Mouse (Mus musculus): ENCODE data around the gene Gm6793. TPM values are rescaled to one million over a fixed set of nuclear protein-coding genes. Genes with fewer than 3 reads are reported as not detected.

Gm6793 gene
- not detected in 2 replicates for polyA plus RNA-seq (2012; ENCODE audit: insufficient read depth, insufficient read length, low replicate concordance, missing spikeins)

DNA sequence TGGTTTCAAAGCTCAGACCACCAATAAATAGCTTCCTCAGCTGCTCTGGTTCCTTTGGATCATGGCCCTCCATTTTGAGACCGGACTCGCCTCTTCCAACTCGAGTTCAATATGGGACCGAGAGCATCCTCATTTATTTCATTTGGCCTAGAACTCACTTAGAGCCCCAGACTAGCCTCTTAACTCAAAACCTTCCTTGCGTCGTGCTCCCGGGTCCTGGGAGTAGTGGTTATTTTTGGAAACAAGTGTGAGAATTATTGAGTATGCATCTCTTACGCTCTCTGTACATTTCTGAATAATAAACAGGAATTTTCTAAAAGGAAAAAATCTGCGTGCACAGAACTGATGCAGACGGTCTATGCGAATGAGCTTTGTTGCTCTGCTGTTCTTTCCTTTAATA, at the start of gene Gm6793:
Gene Gm6793, minus strand, starts transcription at position 101 of the 400 bp plus-strand sequence.
- TF ChIP-seq CTCF (IDR thresholded peaks at IDR 0.05; ENCODE audit: insufficient read depth, low read depth, low read length), result no peak
- Histone ChIP-seq H3K4me1 (ENCODE audit: control insufficient read depth, insufficient read depth, low read length) (peaks cover 5% of the 10 kb centered on the region), H3K4me3 (ENCODE audit: insufficient read depth, low read depth, low read length) (no peak within 1 kb of the TSS), H3K27ac (ENCODE audit: insufficient read depth, low read depth, low read length) (no peak within 1 kb of the TSS)
- WGBS, result 88% methylated on average over 11 of the region's 11 CpGs

DNA sequence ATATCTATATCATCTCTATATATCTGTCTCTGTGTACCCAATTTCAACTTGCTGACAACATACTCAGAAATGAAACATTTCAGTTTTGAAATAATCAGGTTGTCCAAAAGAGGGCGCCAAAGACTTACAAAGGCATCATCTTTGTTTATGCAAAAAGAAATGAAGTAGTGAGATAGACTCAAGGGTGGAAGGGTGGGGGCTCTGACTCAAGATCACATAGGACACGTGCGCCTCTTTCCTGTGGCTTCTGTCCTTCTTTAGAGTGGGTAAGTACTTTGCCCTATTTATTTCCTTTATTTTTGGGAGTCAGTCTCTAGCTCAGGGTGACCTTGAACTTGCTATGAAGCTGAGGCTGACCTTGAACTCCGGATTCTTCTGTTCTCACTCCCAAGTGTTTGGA, 46.5 kb upstream of the Gm6793 start:
- WGBS, result 28% methylated on average over 4 of the region's 4 CpGs

DNA sequence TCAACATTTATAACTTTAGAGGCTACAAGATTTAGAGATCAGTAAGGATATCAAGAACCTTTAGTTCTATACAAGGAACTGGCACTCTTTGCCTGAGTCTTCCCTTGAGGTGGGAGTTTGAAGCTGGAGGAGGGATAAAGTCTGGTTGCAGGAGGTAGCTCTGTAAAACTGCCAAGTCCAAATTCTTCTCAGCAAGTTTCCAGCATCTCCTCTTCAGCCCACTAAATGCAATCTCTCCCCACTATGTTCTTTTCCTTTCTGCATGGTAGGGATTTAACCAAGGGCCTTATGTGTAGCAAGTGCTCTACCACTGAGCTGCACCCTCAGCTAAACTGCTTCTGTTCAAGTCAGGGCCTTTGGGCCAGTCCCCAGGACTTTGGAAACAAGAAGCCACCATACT, 39.6 kb upstream of the Gm6793 start:
- Histone ChIP-seq H3K4me3 (ENCODE audit: insufficient read depth, low read depth, low read length) (no peak overlapping the region), H3K27ac (ENCODE audit: insufficient read depth, low read depth, low read length) (no peak overlapping the region), H3K4me1 (ENCODE audit: control insufficient read depth, insufficient read depth, low read length) (no peaks in the 10 kb centered on the region)
- no peak for TF ChIP-seq CTCF (IDR thresholded peaks at IDR 0.05; ENCODE audit: insufficient read depth, low read depth, low read length)
- TF ChIP-seq POLR2A (IDR thresholded peaks at IDR 0.05; ENCODE audit: insufficient read depth, low read depth, low read length), result no peak

More for the DNA sequence above, 46.5 kb upstream of the Gm6793 start:
- no peak overlapping the region for H3K27ac ChIP-seq (ENCODE audit: insufficient read depth, low read depth, low read length)
- TF ChIP-seq POLR2A (IDR thresholded peaks at IDR 0.05; ENCODE audit: insufficient read depth, low read depth, low read length), result no peak
- TF ChIP-seq CTCF (IDR thresholded peaks at IDR 0.05; ENCODE audit: insufficient read depth, low read depth, low read length), result no peak
- H3K4me1 ChIP-seq (ENCODE audit: control insufficient read depth, insufficient read depth, low read length), result no peaks in the 10 kb centered on the region
- no peak overlapping the region for H3K4me3 ChIP-seq (ENCODE audit: insufficient read depth, low read depth, low read length)

DNA sequence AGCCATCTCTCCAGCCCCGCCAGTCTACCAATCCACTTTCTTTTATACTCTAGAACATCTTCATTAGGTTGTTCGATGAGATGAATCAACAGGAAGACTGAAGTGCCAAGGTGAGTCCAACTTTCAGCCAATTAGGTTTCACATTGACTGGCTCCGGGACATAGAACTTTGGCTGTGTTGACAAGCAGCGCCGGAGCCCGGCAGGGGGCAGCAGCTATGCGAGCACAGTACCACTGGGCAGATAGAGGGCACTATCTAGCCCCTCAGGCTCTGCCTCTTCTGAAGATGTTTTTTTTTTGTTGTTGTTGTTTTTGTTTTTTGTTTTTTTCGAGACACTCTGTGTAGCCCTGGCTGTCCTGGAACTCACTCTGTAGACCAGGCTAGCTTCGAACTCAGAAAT, 36.7 kb upstream of the Gm6793 start:
- no peak overlapping the region for H3K4me3 ChIP-seq (ENCODE audit: insufficient read depth, low read depth, low read length)
- 84% methylated on average over 9 of the region's 9 CpGs for WGBS
- H3K27ac ChIP-seq (ENCODE audit: insufficient read depth, low read depth, low read length), result no peak overlapping the region

DNA sequence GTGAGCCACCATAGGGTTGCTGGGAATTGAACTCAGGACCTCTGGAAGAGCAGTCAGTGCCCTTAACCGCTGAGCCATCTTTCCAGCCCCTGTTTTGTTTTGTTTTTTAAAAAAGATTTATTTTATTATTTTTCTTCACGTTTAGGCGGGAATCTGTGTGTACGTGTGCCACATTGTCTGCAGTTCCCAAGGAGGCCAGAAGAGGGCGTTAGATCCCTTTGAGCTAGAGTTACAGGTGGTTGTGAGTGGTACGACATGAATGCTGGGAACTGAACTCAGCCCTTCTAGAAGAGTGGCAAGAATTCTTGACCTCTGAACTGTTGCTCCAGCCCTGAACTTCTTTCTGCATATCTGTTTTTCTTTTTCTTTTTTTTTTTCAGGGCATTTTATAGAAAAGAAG, 35.1 kb upstream of the Gm6793 start:
- Histone ChIP-seq H3K4me3 (ENCODE audit: insufficient read depth, low read depth, low read length) (no peak overlapping the region), H3K4me1 (ENCODE audit: control insufficient read depth, insufficient read depth, low read length) (no peaks in the 10 kb centered on the region), H3K27ac (ENCODE audit: insufficient read depth, low read depth, low read length) (no peak overlapping the region)
- TF ChIP-seq CTCF (IDR thresholded peaks at IDR 0.05; ENCODE audit: insufficient read depth, low read depth, low read length) (no peak), POLR2A (IDR thresholded peaks at IDR 0.05; ENCODE audit: insufficient read depth, low read depth, low read length) (no peak)
- WGBS, result 90% methylated on average over 6 of the region's 6 CpGs

More for the DNA sequence above, 36.7 kb upstream of the Gm6793 start:
- TF ChIP-seq CTCF (IDR thresholded peaks at IDR 0.05; ENCODE audit: insufficient read depth, low read depth, low read length) (no peak), POLR2A (IDR thresholded peaks at IDR 0.05; ENCODE audit: insufficient read depth, low read depth, low read length) (no peak)
- H3K4me1 ChIP-seq (ENCODE audit: control insufficient read depth, insufficient read depth, low read length), result no peaks in the 10 kb centered on the region

DNA sequence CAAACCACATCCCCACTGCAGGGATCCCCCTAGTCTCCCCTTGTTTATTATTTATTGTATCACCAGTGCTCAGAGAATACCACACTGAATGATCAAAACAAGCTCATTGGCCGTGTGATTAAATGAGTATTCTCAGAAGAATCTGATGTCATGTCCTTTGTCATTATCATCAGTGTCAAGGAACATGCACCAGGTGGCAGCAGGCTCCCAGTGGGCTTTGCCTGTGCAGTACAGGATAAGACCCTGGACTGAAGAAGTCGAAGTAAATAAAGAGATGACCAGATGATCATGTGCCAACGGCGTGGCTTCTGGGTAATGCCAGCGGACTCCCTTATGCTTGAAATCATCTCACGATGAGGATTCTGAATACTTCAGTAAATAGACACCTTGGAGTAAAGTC, 33.5 kb upstream of the Gm6793 start:
- no peak overlapping the region for H3K4me3 ChIP-seq (ENCODE audit: insufficient read depth, low read depth, low read length)
- H3K27ac ChIP-seq (ENCODE audit: insufficient read depth, low read depth, low read length), result no peak overlapping the region
- WGBS, result 81% methylated on average over 6 of the region's 6 CpGs
- TF ChIP-seq POLR2A (IDR thresholded peaks at IDR 0.05; ENCODE audit: insufficient read depth, low read depth, low read length) (no peak), CTCF (IDR thresholded peaks at IDR 0.05; ENCODE audit: insufficient read depth, low read depth, low read length) (no peak)
- no peaks in the 10 kb centered on the region for H3K4me1 ChIP-seq (ENCODE audit: control insufficient read depth, insufficient read depth, low read length)

DNA sequence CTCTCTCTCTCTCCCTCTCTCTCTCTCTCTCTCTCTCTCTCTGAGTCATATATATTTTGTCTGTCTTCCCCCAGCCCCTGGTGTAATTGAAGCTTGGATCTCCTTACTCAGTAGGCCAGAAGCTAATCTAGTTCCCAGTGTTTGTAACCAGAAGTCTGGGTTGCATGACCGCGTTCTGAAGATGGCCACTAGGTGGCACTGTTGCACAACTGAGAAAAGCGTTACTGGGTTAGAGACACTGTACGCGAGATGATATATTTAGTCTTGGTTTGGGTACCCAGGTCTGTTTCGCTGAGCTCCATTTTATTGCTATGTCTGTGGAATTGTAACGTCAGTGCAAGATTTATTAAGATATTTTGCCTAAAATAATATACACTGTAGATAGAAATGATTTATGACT, 31.1 kb upstream of the Gm6793 start:
- no peak overlapping the region for H3K4me3 ChIP-seq (ENCODE audit: insufficient read depth, low read depth, low read length)
- under 1% methylated on average over 7 of the region's 7 CpGs for WGBS
- no peak for TF ChIP-seq POLR2A (IDR thresholded peaks at IDR 0.05; ENCODE audit: insufficient read depth, low read depth, low read length)
- TF ChIP-seq CTCF (IDR thresholded peaks at IDR 0.05; ENCODE audit: insufficient read depth, low read depth, low read length), result no peak

DNA sequence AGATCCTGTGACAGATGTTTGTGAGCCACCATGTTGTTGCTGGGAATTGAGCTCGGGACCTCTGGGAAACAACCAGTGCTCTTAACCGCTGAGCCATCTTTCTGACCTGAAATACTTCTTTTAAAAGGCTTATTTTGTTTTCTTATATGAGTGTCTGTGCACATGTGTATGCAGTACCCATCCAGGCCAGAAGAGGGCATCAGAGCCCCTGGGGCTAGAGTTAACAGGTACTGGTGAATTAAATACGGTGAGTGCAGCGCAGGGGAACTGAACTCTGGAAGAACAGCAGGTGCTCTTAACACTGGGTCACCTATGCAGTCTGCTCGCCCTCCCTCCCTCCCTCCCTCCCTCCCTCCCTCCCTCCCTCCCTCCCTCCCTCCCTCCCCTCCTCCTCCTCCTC, 30.3 kb upstream of the Gm6793 start:
- 86% methylated on average over 5 of the region's 5 CpGs for WGBS
- Histone ChIP-seq H3K4me3 (ENCODE audit: insufficient read depth, low read depth, low read length) (no peak overlapping the region), H3K4me1 (ENCODE audit: control insufficient read depth, insufficient read depth, low read length) (no peaks in the 10 kb centered on the region), H3K27ac (ENCODE audit: insufficient read depth, low read depth, low read length) (no peak overlapping the region)
- TF ChIP-seq CTCF (IDR thresholded peaks at IDR 0.05; ENCODE audit: insufficient read depth, low read depth, low read length) (no peak), POLR2A (IDR thresholded peaks at IDR 0.05; ENCODE audit: insufficient read depth, low read depth, low read length) (no peak)

More for the DNA sequence above, 31.1 kb upstream of the Gm6793 start:
- Histone ChIP-seq H3K27ac (ENCODE audit: insufficient read depth, low read depth, low read length) (no peak overlapping the region), H3K4me1 (ENCODE audit: control insufficient read depth, insufficient read depth, low read length) (no peaks in the 10 kb centered on the region)

DNA sequence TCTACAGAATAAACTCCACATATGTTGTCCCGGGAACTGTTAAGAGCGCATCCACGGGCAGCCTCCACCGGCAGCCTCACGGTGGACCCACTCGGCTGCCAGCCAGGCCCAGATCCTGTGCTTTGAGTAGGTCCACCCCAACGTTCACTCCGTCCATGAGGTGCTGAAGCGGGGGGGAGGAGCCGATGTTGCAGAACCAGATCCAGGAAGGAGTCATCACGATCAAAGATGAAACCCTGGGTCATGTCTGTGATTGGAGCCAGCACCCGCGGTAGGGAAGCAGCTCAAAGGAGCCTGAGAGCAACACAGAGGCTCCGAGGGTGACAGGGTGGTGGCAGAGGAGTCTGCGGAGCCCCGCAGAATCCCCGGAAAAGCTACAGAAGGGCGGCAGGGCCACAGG, 22.7 kb upstream of the Gm6793 start:
- WGBS, result 88% methylated on average over 18 of the region's 18 CpGs
- Histone ChIP-seq H3K4me1 (ENCODE audit: control insufficient read depth, insufficient read depth, low read length) (no peaks in the 10 kb centered on the region), H3K27ac (ENCODE audit: insufficient read depth, low read depth, low read length) (no peak overlapping the region), H3K4me3 (ENCODE audit: insufficient read depth, low read depth, low read length) (no peak overlapping the region)
- TF ChIP-seq POLR2A (IDR thresholded peaks at IDR 0.05; ENCODE audit: insufficient read depth, low read depth, low read length), result no peak
- no peak for TF ChIP-seq CTCF (IDR thresholded peaks at IDR 0.05; ENCODE audit: insufficient read depth, low read depth, low read length)

DNA sequence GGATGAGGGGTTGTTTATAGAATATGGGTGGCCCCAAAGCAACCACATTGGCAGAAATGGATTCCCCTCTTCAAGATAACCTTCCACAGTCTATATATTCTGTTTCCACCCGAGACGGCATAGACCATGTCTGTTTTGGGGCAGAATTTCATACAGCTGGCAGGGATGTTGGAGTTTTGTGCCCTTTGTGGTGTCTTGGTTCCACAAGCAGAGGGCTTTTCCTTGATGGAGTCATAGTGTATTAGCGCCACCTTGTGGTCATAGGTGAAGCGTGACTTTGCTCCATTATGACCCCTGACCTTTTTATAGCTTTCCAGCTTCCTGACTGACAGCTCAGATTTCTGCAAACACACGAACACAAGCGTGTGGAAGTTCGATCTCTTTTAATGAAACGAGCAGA, 19.8 kb upstream of the Gm6793 start:
- Histone ChIP-seq H3K27ac (ENCODE audit: insufficient read depth, low read depth, low read length) (no peak overlapping the region), H3K4me3 (ENCODE audit: insufficient read depth, low read depth, low read length) (no peak overlapping the region), H3K4me1 (ENCODE audit: control insufficient read depth, insufficient read depth, low read length) (no peaks in the 10 kb centered on the region)
- TF ChIP-seq POLR2A (IDR thresholded peaks at IDR 0.05; ENCODE audit: insufficient read depth, low read depth, low read length), result no peak
- TF ChIP-seq CTCF (IDR thresholded peaks at IDR 0.05; ENCODE audit: insufficient read depth, low read depth, low read length), result no peak
- 28% methylated on average over 8 of the region's 8 CpGs for WGBS

Data from olfactory bulb, adult 2 months (tissue).